Mouse (Mus musculus) kidney, adult 2 months (tissue): ENCODE results near the gene Pcolce. TPM values are rescaled to one million over a fixed set of nuclear protein-coding genes. Genes with fewer than 3 reads are reported as not detected.
A peak's percentile ranks its signal among the peaks of the same experiment; 100 is the strongest.

Experiments
- DNase-seq: peaks from one replicate; pipeline ENCODE4 v3.0.0; 2021
- H3K27ac ChIP-seq: fragments of 200-500 bp; 2 replicates; pipeline ENCODE4 v1.5.1; 2012; ENCODE audit warnings: low read depth, low read length, control low read depth, inconsistent platforms; ENCODE audit not compliant: insufficient read depth
- H3K27me3 ChIP-seq: fragments of 200-500 bp; replicated peaks from 2 replicates; pipeline ENCODE4 v1.6.1; 2012; ENCODE audit warnings: mild to moderate bottlenecking, moderate library complexity, low read length, inconsistent platforms; ENCODE audit not compliant: control insufficient read depth, insufficient read depth
- H3K36me3 ChIP-seq: fragments of 200-500 bp; 2 replicates; pipeline ENCODE4 v1.6.1; 2012; ENCODE audit warnings: mild to moderate bottlenecking, moderate library complexity, low read length, inconsistent platforms; ENCODE audit not compliant: control insufficient read depth, insufficient read depth
- H3K4me1 ChIP-seq: fragments of 200-500 bp; 2 replicates; pipeline ENCODE4 v1.6.1; 2011; ENCODE audit warnings: low read length; ENCODE audit not compliant: control insufficient read depth, insufficient read depth
- H3K4me3 ChIP-seq: fragments of 200-500 bp; 2 replicates; pipeline ENCODE4 v1.5.1; 2011; ENCODE audit warnings: mild to moderate bottlenecking, low read depth, low read length, control low read depth; ENCODE audit not compliant: insufficient read depth
- CTCF ChIP-seq: fragments of 200-500 bp; conservative IDR thresholded peaks from 2 replicates; pipeline ENCODE4 v1.5.1; 2011; ENCODE audit warnings: low read depth, mild to moderate bottlenecking, control low read depth, low read length, moderate library complexity, mixed read lengths; ENCODE audit not compliant: insufficient read depth, insufficient read length
- POLR2A ChIP-seq: fragments of 200-500 bp; IDR thresholded peaks from one replicate; pipeline ENCODE4 v1.6.1; 2011; ENCODE audit warnings: low read depth, low read length, control low read depth
- WGBS: fragments of 180-500 bp; shearing (Covaris S2); methylation state at CpG from one replicate; pipeline ENCODE4 v1.1.7; 2018; 5-methylcytosine and 5-hydroxymethylcytosine counted together
- polyA plus RNA-seq: library from polyadenylated mRNA; depleted of rRNA; stranded (reverse); fragments of >200 nt; gene quantifications from 2 replicates; pipeline ENCODE4 v1.2.3, GENCODE M21; 2012

Gene Pcolce
- polyA plus RNA-seq, 1 experiment, result 160 TPM

GRCm38 (mm10) chr5:137642886-137643285, 29.3 kb upstream of the Pcolce start:
- Histone ChIP-seq H3K4me3 (no peak overlapping the region), H3K36me3 (peaks cover 8% of the 10 kb centered on the region), H3K4me1 (no peaks in the 10 kb centered on the region; the same call in 1 of the 2 replicates), H3K27ac (no peak overlapping the region), H3K27me3 (no peaks in the 10 kb centered on the region)
- WGBS, result 41% methylated on average over 4 of the region's 4 CpGs
- TF ChIP-seq CTCF, result no peak
- TF ChIP-seq POLR2A, result no peak
- DNase-seq, result no peak

DNA sequence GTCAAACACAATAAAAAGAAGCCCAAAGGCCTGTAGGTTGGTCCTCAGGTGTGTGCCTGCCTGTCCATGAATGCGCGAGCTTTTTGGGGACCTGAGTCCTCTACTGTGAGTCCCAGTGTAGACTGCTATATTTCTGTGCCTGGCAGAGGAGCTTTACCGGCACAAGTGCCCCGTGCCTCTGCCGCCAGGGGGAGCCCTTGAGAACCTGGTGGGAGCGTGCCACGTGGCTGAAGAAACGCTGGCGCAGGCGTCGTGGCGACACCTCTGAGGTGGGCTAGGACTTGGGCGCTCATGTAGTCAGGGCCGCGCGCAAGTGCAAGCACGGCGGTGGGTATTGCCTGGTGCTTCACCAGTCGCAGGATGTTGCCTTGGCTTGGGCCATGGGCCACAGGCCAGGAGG, 27.5 kb upstream of the Pcolce start, which contains the start of gene Sap25:
Sap25 (plus strand) TSS at position 281 of the 400 bp plus-strand sequence.
- no peak for DNase-seq
- Histone ChIP-seq H3K4me1 (no peaks in the 10 kb centered on the region; the same call in 1 of the 2 replicates), H3K27ac (no peak within 1 kb of the TSS), H3K4me3 (no peak within 1 kb of the TSS), H3K27me3 (no peaks in the 10 kb centered on the region), H3K36me3 (peaks cover 8% of the 10 kb centered on the region)
- WGBS, result 89% methylated on average over 19 of the region's 19 CpGs
- peak; percentile 57 for TF ChIP-seq CTCF
- TF ChIP-seq POLR2A, result no peak

GRCm38 (mm10) chr5:137639472-137639871, 25.9 kb upstream of the Pcolce start:
- no peak for DNase-seq
- TF ChIP-seq POLR2A (no peak), CTCF (no peak)
- Histone ChIP-seq H3K4me1 (no peaks in the 10 kb centered on the region; the same call in 1 of the 2 replicates), H3K36me3 (peaks cover 8% of the 10 kb centered on the region), H3K27ac (no peak overlapping the region), H3K27me3 (no peaks in the 10 kb centered on the region), H3K4me3 (no peak overlapping the region)
- WGBS, result 72% methylated on average over 7 of the region's 7 CpGs

DNA sequence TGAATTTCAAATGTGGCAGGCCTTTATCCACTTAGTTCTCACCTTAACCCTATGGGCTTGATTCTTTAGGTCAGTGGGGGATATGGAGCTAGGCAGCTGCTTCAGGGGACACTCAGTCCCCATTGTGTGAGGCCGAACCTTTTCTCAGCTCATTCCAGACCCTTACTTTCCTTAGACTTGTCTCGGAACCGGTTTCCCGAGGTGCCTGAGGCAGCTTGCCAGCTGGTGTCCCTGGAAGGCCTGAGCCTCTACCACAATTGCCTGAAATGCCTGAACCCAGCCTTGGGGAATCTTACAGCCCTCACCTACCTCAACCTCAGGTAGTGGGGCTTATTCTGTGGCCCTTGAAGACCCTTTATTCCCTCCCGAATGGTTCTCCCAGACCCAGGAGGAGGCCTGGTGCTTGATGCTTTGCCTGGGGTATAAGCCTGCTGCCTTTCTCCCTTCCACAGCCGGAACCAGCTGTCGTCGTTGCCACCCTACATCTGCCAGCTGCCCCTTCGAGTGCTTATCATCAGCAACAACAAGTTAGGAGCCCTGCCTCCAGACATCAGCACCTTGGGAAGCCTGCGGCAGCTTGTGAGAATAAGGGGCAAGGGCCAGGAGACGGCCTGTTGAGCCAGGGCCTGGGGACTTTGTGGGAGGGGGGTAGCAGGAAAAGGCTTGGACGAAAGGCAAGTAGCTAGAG, 20.0 kb upstream of the Pcolce start:
- Histone ChIP-seq H3K4me3 (no peak overlapping the region), H3K36me3 (peaks cover 2% of the 10 kb centered on the region), H3K4me1 (peaks cover 18% of the 10 kb centered on the region), H3K27me3 (no peaks in the 10 kb centered on the region), H3K27ac (no peak overlapping the region)
- peak; percentile 54 for DNase-seq
- no peak for TF ChIP-seq CTCF
- TF ChIP-seq POLR2A, result no peak
- WGBS, result 58% methylated on average over 12 of the region's 12 CpGs

- TF ChIP-seq CTCF, result no peak
- no peak for TF ChIP-seq POLR2A
- H3K4me1 ChIP-seq, result peaks cover 18% of the 10 kb centered on the region
- WGBS, result 46% methylated on average over 4 of the region's 4 CpGs
- no peaks in the 10 kb centered on the region for H3K36me3 ChIP-seq
- peak overlapping the region; percentile 93 for H3K27ac ChIP-seq
- H3K4me3 ChIP-seq, result peak overlapping the region; percentile 40
- H3K27me3 ChIP-seq, result no peaks in the 10 kb centered on the region
- DNase-seq, result no peak
Measured at GRCm38 (mm10) chr5:137631591-137631990, 18.0 kb upstream of the Pcolce start.

- H3K27me3 ChIP-seq, result no peaks in the 10 kb centered on the region
- TF ChIP-seq CTCF, result no peak
- no peak for TF ChIP-seq POLR2A
- peak overlapping the region; percentile 93 for H3K27ac ChIP-seq
- peak overlapping the region; percentile 40 for H3K4me3 ChIP-seq
- peak; percentile 54 for DNase-seq
- 22% methylated on average over 9 of the region's 9 CpGs for WGBS
- peaks cover 18% of the 10 kb centered on the region for H3K4me1 ChIP-seq
- no peaks in the 10 kb centered on the region for H3K36me3 ChIP-seq
Measured at GRCm38 (mm10) chr5:137631171-137631570, 17.6 kb upstream of the Pcolce start.

DNA sequence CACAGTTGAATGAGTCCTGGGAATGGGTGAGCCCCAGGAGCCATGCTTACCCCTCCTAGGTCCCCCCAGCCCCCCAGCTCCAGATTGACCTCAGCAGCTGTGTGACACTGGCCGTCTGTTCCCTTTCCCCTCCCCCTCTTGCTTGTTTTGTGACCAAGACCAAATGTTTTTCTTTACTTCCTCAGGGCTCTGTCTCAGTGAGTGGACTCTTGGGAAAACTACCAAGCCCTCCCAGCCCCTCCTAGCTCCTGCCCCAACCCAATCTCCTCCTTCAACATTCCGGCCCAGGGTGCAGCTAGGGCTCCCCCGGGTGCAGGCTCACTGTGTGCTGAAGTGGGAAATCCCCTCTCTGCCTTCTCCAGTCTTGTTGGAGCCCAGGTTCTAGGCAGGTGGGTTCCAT, 17.0 kb upstream of the Pcolce start:
- WGBS, result 16% methylated on average over 3 of the region's 3 CpGs
- TF ChIP-seq POLR2A, result no peak
- TF ChIP-seq CTCF, result no peak
- peak; percentile 83 for DNase-seq

More for the DNA sequence above, 17.0 kb upstream of the Pcolce start:
- Histone ChIP-seq H3K4me3 (peak overlapping the region; percentile 86), H3K27ac (peak overlapping the region; percentile 93), H3K27me3 (no peaks in the 10 kb centered on the region), H3K36me3 (no peaks in the 10 kb centered on the region), H3K4me1 (peaks cover 18% of the 10 kb centered on the region)
